Mouse (Mus musculus) adrenal gland (tissue): ENCODE measurements around the gene Swsap1.

ENCODE experiments used
- intact Hi-C: fragments of 180-260 bp; cut with DNase I; formaldehyde crosslinking; loops from one replicate; pipeline ENCODE4 v1.15.1; 2025

Swsap1 gene

GRCm38 (mm10) chr9:22004546-22004945 lies 49.0 kb downstream of the Swsap1 start:
- intact Hi-C loops = no loop called here
